Comparison of ENCODE assay signal across 9 mouse cellular contexts in the genomic region with DNA sequence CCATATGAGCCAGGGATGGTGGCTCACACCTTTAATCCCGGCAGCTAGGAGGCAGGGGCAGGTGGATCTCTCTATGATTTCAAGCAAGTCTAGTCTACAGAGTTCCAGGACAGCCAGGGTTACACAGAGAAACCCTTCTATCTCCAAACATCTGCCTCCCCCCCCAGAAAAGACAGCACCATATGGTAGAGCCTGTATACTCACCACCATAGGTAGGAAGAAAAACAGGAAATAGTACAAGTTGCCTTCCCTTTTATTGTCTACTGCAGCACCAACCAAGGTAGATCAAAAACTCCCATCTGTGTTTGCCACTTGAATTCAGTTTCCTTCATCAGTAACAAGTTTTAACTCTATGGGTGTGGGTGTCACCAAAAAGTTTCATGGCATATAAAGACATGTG. TPM values are rescaled to one million over a fixed set of nuclear protein-coding genes. Genes with fewer than 3 reads are reported as not detected.
DNase-seq lines count a peak whose midpoint lies in the region; ATAC-seq lines count a peak whose summit lies in the region.
"Had no signal": no experiment of that assay in that cellular context is flagged by ENCODE, and none has a peak within 500 bp of the region (broad histone marks: within the 10 kb centered on the region; RNA-seq: fewer than 3 reads in every experiment).

No protein-coding gene starts in this region.

- no peaks in the 10 kb centered on the region for H3K27me3 ChIP-seq in liver, embryonic 11.5 days (replicated peaks; ENCODE audit: control insufficient read depth, insufficient read depth, low read length)
- H3K27me3 ChIP-seq in embryonic facial prominence, embryonic 12.5 days = no peaks in the 10 kb centered on the region
- H3K27me3 ChIP-seq in intestine, embryonic 15.5 days (replicated peaks) = no peaks in the 10 kb centered on the region
- no peaks in the 10 kb centered on the region for H3K27me3 ChIP-seq in neural tube, embryonic 12.5 days (replicated peaks)

- 86% methylated on average over 1 of the region's 1 CpGs for WGBS in liver, embryonic 11.5 days
- 84% methylated on average over 1 of the region's 1 CpGs for WGBS in embryonic facial prominence, embryonic 12.5 days
- WGBS in intestine, embryonic 15.5 days = 79% methylated on average over 1 of the region's 1 CpGs
- 92% methylated on average over 1 of the region's 1 CpGs for WGBS in neural tube, embryonic 12.5 days

- ATAC-seq in liver, embryonic 11.5 days (replicated peaks; ENCODE audit: low FRiP score) = no peak
- ATAC-seq in embryonic facial prominence, embryonic 12.5 days (ENCODE audit: insufficient number of reproducible peaks, insufficient read depth, low FRiP score, low TSS enrichment) = no peak
- no peak for ATAC-seq in intestine, embryonic 15.5 days
- ATAC-seq in neural tube, embryonic 12.5 days (ENCODE audit: low FRiP score, low read depth) = no peak
- ATAC-seq in erythroid progenitor cell, adult 5-6 weeks (replicated peaks; ENCODE audit: low FRiP score, poor library complexity, severe bottlenecking) = no peak

- peak overlapping the region; percentile 81; the same call in 1 of the 2 replicates for H3K9ac ChIP-seq in liver, embryonic 11.5 days (ENCODE audit: low read depth, low read length)
- H3K9ac ChIP-seq in embryonic facial prominence, embryonic 12.5 days = peak overlapping the region; percentile 79
- no peak overlapping the region for H3K9ac ChIP-seq in intestine, embryonic 15.5 days
- no peak overlapping the region for H3K9ac ChIP-seq in neural tube, embryonic 12.5 days

- no peaks in the 10 kb centered on the region for H3K9me3 ChIP-seq in liver, embryonic 11.5 days (ENCODE audit: control insufficient read depth, low read length)
- no peaks in the 10 kb centered on the region for H3K9me3 ChIP-seq in embryonic facial prominence, embryonic 12.5 days
- H3K9me3 ChIP-seq in intestine, embryonic 15.5 days = no peaks in the 10 kb centered on the region
- no peaks in the 10 kb centered on the region for H3K9me3 ChIP-seq in neural tube, embryonic 12.5 days

- DNase-seq in liver, embryonic 11.5 days (ENCODE audit: low spot score) = no peak
- no peak for DNase-seq in liver
- DNase-seq in left cerebral cortex, adult 8-10 months (ENCODE audit: low spot score in 2 of 2) = no peak
- no peak for DNase-seq in layer of hippocampus, adult 9-11 months

- peaks cover 26% of the 10 kb centered on the region for H3K36me3 ChIP-seq in liver, embryonic 11.5 days (ENCODE audit: control insufficient read depth, insufficient read depth, low read length)
- peaks cover 43% of the 10 kb centered on the region for H3K36me3 ChIP-seq in embryonic facial prominence, embryonic 12.5 days
- H3K36me3 ChIP-seq in intestine, embryonic 15.5 days = peaks cover 35% of the 10 kb centered on the region
- peaks cover 43% of the 10 kb centered on the region for H3K36me3 ChIP-seq in neural tube, embryonic 12.5 days

- H3K4me2 ChIP-seq in liver, embryonic 11.5 days = peak overlapping the region; percentile 77
- H3K4me2 ChIP-seq in embryonic facial prominence, embryonic 12.5 days (replicated peaks) = peak overlapping the region; percentile 78
- peak overlapping the region; percentile 72 for H3K4me2 ChIP-seq in intestine, embryonic 15.5 days (replicated peaks)
- peak overlapping the region; percentile 87 for H3K4me2 ChIP-seq in neural tube, embryonic 12.5 days (replicated peaks)

- no peak overlapping the region for H3K27ac ChIP-seq in liver, embryonic 11.5 days (ENCODE audit: low read depth, low read length)
- no peak overlapping the region for H3K27ac ChIP-seq in embryonic facial prominence, embryonic 12.5 days
- no peak overlapping the region for H3K27ac ChIP-seq in intestine, embryonic 15.5 days
- H3K27ac ChIP-seq in neural tube, embryonic 12.5 days = no peak overlapping the region

- H3K4me3 ChIP-seq in liver, embryonic 11.5 days (ENCODE audit: low read depth, low read length) = peak overlapping the region; percentile 72
- H3K4me3 ChIP-seq in embryonic facial prominence, embryonic 12.5 days = peak overlapping the region; percentile 83; the same call in 1 of the 2 replicates
- peak overlapping the region; percentile 83 for H3K4me3 ChIP-seq in intestine, embryonic 15.5 days (replicated peaks)
- 0 out of 2 replicates have a peak overlapping the region, but pooled peaks have one; percentile 69 for H3K4me3 ChIP-seq in neural tube, embryonic 12.5 days

- peaks cover 9% of the 10 kb centered on the region for H3K4me1 ChIP-seq in liver, embryonic 11.5 days (replicated peaks; ENCODE audit: control insufficient read depth, insufficient read depth, low read length)
- peaks cover 8% of the 10 kb centered on the region for H3K4me1 ChIP-seq in embryonic facial prominence, embryonic 12.5 days
- H3K4me1 ChIP-seq in intestine, embryonic 15.5 days (replicated peaks) = peaks cover 14% of the 10 kb centered on the region
- H3K4me1 ChIP-seq in neural tube, embryonic 12.5 days = peaks cover 16% of the 10 kb centered on the region

RNA-seq across cellular contexts. Expression of a gene that starts 1.3 kb away (rescaled TPM):
- 122 and 144 TPM in 2 replicates for polyA plus RNA-seq in liver, embryonic 11.5 days (2014; fragmentation: Nextera tagmentation; extraction: Ambion mirVana)
- 126 and 128 TPM in 2 replicates for polyA plus RNA-seq in embryonic facial prominence, embryonic 12.5 days (2016; fragmentation: Nextera tagmentation; extraction: Ambion mirVana)
- polyA plus RNA-seq in intestine, embryonic 15.5 days (2015; fragmentation: Nextera tagmentation; extraction: Ambion mirVana) = 86.0 and 87.1 TPM in 2 replicates
- polyA plus RNA-seq in neural tube, embryonic 12.5 days (2016; fragmentation: Nextera tagmentation; extraction: Ambion mirVana) = 114 and 123 TPM in 2 replicates
- 10 to 100 TPM; 80.5 to 93.3 (median 83.7) TPM for total RNA-seq in left cerebral cortex, adult 8-10 months (2022)
- 14.7 and 18.0 TPM in 2 replicates for total RNA-seq in erythroid progenitor cell, adult 5-6 weeks (2015; ENCODE audit: low replicate concordance)
- 13.7 and 18.1 TPM in 2 replicates for total RNA-seq in erythroid progenitor cell, adult 5-6 weeks (2017; ENCODE audit: low replicate concordance)

RNA-seq across cellular contexts. Expression of a gene that starts 10.6 kb away (rescaled TPM):
- polyA plus RNA-seq in liver, embryonic 11.5 days (2014; fragmentation: Nextera tagmentation; extraction: Ambion mirVana) = 14.6 TPM in 2 replicates
- 23.0 and 24.4 TPM in 2 replicates for polyA plus RNA-seq in embryonic facial prominence, embryonic 12.5 days (2016; fragmentation: Nextera tagmentation; extraction: Ambion mirVana)
- polyA plus RNA-seq in intestine, embryonic 15.5 days (2015; fragmentation: Nextera tagmentation; extraction: Ambion mirVana) = 14.7 and 16.0 TPM in 2 replicates
- 19.8 and 21.6 TPM in 2 replicates for polyA plus RNA-seq in neural tube, embryonic 12.5 days (2016; fragmentation: Nextera tagmentation; extraction: Ambion mirVana)
- total RNA-seq in left cerebral cortex, adult 8-10 months (2022) = 10 to 100 TPM; 63.7 to 82.2 (median 70.9) TPM
- total RNA-seq in erythroid progenitor cell, adult 5-6 weeks (2015; ENCODE audit: low replicate concordance) = 5.9 and 10.5 TPM in 2 replicates
- 5.5 and 11.9 TPM in 2 replicates for total RNA-seq in erythroid progenitor cell, adult 5-6 weeks (2017; ENCODE audit: low replicate concordance)

RNA-seq across cellular contexts. Expression of a gene that starts 19.3 kb away (rescaled TPM):
- 0.18 TPM in 1 of 2 replicates, not detected in the other for polyA plus RNA-seq in liver, embryonic 11.5 days (2014; fragmentation: Nextera tagmentation; extraction: Ambion mirVana)
- polyA plus RNA-seq in embryonic facial prominence, embryonic 12.5 days (2016; fragmentation: Nextera tagmentation; extraction: Ambion mirVana) = 0.10 TPM in 1 of 2 replicates, not detected in the other
- 0.05 and 0.08 TPM in 2 replicates for polyA plus RNA-seq in intestine, embryonic 15.5 days (2015; fragmentation: Nextera tagmentation; extraction: Ambion mirVana)
- 0.15 and 0.20 TPM in 2 replicates for polyA plus RNA-seq in neural tube, embryonic 12.5 days (2016; fragmentation: Nextera tagmentation; extraction: Ambion mirVana)
- total RNA-seq in left cerebral cortex, adult 8-10 months (2022) = under 1 TPM in 2 of 4 experiments, not detected in 2; 0.11 to 0.16 TPM
- not detected in 2 replicates for total RNA-seq in erythroid progenitor cell, adult 5-6 weeks (2015; ENCODE audit: low replicate concordance)
- total RNA-seq in erythroid progenitor cell, adult 5-6 weeks (2017; ENCODE audit: low replicate concordance) = not detected in 2 replicates
- total RNA-seq: layer of hippocampus, adult 2 months had no signal

RNA-seq across cellular contexts. Expression of a gene that starts 35.2 kb away (rescaled TPM):
- polyA plus RNA-seq in liver, embryonic 11.5 days (2014; fragmentation: Nextera tagmentation; extraction: Ambion mirVana) = 0.23 and 0.30 TPM in 2 replicates
- polyA plus RNA-seq in embryonic facial prominence, embryonic 12.5 days (2016; fragmentation: Nextera tagmentation; extraction: Ambion mirVana) = 0.33 and 1.1 TPM in 2 replicates
- polyA plus RNA-seq in intestine, embryonic 15.5 days (2015; fragmentation: Nextera tagmentation; extraction: Ambion mirVana) = 0.33 and 0.40 TPM in 2 replicates
- polyA plus RNA-seq in neural tube, embryonic 12.5 days (2016; fragmentation: Nextera tagmentation; extraction: Ambion mirVana) = 0.37 and 0.82 TPM in 2 replicates
- total RNA-seq in left cerebral cortex, adult 8-10 months (2022) = 1 to 10 TPM in 2 of 4 experiments, under 1 TPM in 2; 0.65 to 4.1 (median 2.1) TPM
- total RNA-seq in erythroid progenitor cell, adult 5-6 weeks (2015; ENCODE audit: low replicate concordance) = not detected in 2 replicates
- not detected in 2 replicates for total RNA-seq in erythroid progenitor cell, adult 5-6 weeks (2017; ENCODE audit: low replicate concordance)

RNA-seq across cellular contexts. Expression of a gene that starts 48.3 kb away (rescaled TPM):
- 13.6 and 15.2 TPM in 2 replicates for polyA plus RNA-seq in liver, embryonic 11.5 days (2014; fragmentation: Nextera tagmentation; extraction: Ambion mirVana)
- 73.5 and 74.7 TPM in 2 replicates for polyA plus RNA-seq in embryonic facial prominence, embryonic 12.5 days (2016; fragmentation: Nextera tagmentation; extraction: Ambion mirVana)
- polyA plus RNA-seq in intestine, embryonic 15.5 days (2015; fragmentation: Nextera tagmentation; extraction: Ambion mirVana) = 15.5 and 18.4 TPM in 2 replicates
- polyA plus RNA-seq in neural tube, embryonic 12.5 days (2016; fragmentation: Nextera tagmentation; extraction: Ambion mirVana) = 82.2 and 90.6 TPM in 2 replicates
- total RNA-seq in left cerebral cortex, adult 8-10 months (2022) = 100 to 1,000 TPM in 2 of 4 experiments, 10 to 100 TPM in 2; 98.6 to 117 (median 104) TPM
- total RNA-seq in erythroid progenitor cell, adult 5-6 weeks (2015; ENCODE audit: low replicate concordance) = not detected in 2 replicates
- total RNA-seq in erythroid progenitor cell, adult 5-6 weeks (2017; ENCODE audit: low replicate concordance) = not detected in 2 replicates

Comparison
In these comparisons a context has a peak if more than half of its experiments do, and no peak if none do; other contexts are left out.
1. H3K9ac ChIP-seq: peak in liver, embryonic 11.5 days (single experiment) and embryonic facial prominence, embryonic 12.5 days (single experiment); none in intestine, embryonic 15.5 days (single experiment) and neural tube, embryonic 12.5 days (single experiment).
2. Peak in every context shown above with its lines, with median percentiles within 50 percentile points of each other: H3K4me2 ChIP-seq and H3K4me3 ChIP-seq.